Mouse (Mus musculus): ENCODE measurements at regions not wholly inside any gene's neighbourhood (a gene's known extent, or its start where the extent isn't known, plus 50 kb on each side); places are given as distances from the start of the nearest gene placed in this dataset.

- DNase-seq (ENCODE audit: low spot score) = no peak
Observed at GRCm38 (mm10) chrX:12889482-12889808, 127.6 kb upstream of the Med14 start.

GRCm38 (mm10) chrX:12888708-12889481, 127.0 kb upstream of the Med14 start:
- DNase-seq (ENCODE audit: low spot score) = no peak

- DNase-seq (ENCODE audit: low spot score) = no peak
Observed at GRCm38 (mm10) chrX:12888010-12888707, 126.3 kb upstream of the Med14 start.

- no peak for DNase-seq (ENCODE audit: low spot score)
Observed at GRCm38 (mm10) chrX:12887516-12887915, 125.6 kb upstream of the Med14 start.

GRCm38 (mm10) chrX:12886160-12887048, 124.5 kb upstream of the Med14 start:
- DNase-seq (ENCODE audit: low spot score) = no peak

- no peak for DNase-seq (ENCODE audit: low spot score)
Observed at GRCm38 (mm10) chrX:12879233-12879632, 117.4 kb upstream of the Med14 start.

- no peak for DNase-seq (ENCODE audit: low spot score)
Observed at GRCm38 (mm10) chrX:12877506-12877905, 115.6 kb upstream of the Med14 start.

GRCm38 (mm10) chrX:12873698-12874144, 111.8 kb upstream of the Med14 start:
- DNase-seq (ENCODE audit: low spot score) = peak; percentile 72

GRCm38 (mm10) chrX:12873230-12873629, 111.4 kb upstream of the Med14 start:
- no peak for DNase-seq (ENCODE audit: low spot score)

GRCm38 (mm10) chrX:12866885-12867498, 105.1 kb upstream of the Med14 start:
- DNase-seq (ENCODE audit: low spot score) = no peak

GRCm38 (mm10) chrX:12866176-12866575, 104.3 kb upstream of the Med14 start:
- DNase-seq (ENCODE audit: low spot score) = no peak

GRCm38 (mm10) chrX:12860168-12860567, 98.3 kb upstream of the Med14 start:
- no peak for DNase-seq (ENCODE audit: low spot score)

GRCm38 (mm10) chrX:12858757-12859156, 96.9 kb upstream of the Med14 start:
- DNase-seq (ENCODE audit: low spot score) = no peak

GRCm38 (mm10) chrX:12857881-12858755, 96.2 kb upstream of the Med14 start:
- peak; percentile 7 for DNase-seq (ENCODE audit: low spot score)

- no peak for DNase-seq (ENCODE audit: low spot score)
Observed at GRCm38 (mm10) chrX:12855425-12855824, 93.6 kb upstream of the Med14 start.

- DNase-seq (ENCODE audit: low spot score) = peak; percentile 53
Observed at GRCm38 (mm10) chrX:12851684-12852083, 89.8 kb upstream of the Med14 start.

GRCm38 (mm10) chrX:12844431-12844830, 82.6 kb upstream of the Med14 start:
- no peak for DNase-seq (ENCODE audit: low spot score)

GRCm38 (mm10) chrX:12841021-12841325, 79.1 kb upstream of the Med14 start:
- DNase-seq (ENCODE audit: low spot score) = no peak

GRCm38 (mm10) chrX:12840160-12841020, 78.5 kb upstream of the Med14 start:
- DNase-seq (ENCODE audit: low spot score) = no peak
